Mouse (Mus musculus) spleen, adult 2 months (tissue): ENCODE measurements around the gene Rhox4a.
"Not testable (repeated sequence)": the region's sequence is repeated elsewhere in the genome, so short reads cannot be mapped to it uniquely, and the experiment has no call there.

Experiments used
- CTCF ChIP-seq: fragments of 200-500 bp; IDR thresholded peaks from 2 replicates; pipeline ENCODE4 v1.5.1; 2011; ENCODE audit warnings: mild to moderate bottlenecking, inconsistent platforms; ENCODE audit not compliant: insufficient read depth, insufficient read length, insufficient replicate concordance; ENCODE audit errors: extremely low read depth
- POLR2A ChIP-seq: fragments of 200-500 bp; IDR thresholded peaks from 2 replicates; pipeline ENCODE4 v1.6.1; 2011; ENCODE audit warnings: low read depth, low read length, inconsistent platforms

DNA sequence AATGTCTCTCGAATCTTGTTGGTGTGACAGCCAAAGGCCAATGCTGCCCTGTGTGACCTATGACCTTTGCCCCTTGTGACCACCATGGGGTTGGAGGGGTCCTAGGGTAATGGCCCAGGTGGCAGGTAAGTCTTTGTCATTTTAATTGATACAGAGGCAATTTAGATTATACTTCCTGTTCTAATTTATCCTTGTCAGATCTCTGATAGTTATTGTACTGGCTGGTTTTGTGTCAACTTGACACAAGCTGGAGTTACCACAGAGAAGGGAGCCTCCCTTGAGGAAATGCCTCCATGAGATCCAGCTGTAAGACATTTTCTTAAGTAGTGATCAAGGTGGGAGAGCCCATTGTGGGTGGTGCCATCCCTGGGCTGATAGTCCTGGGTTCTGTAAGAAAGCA lies 43.0 kb upstream of the Rhox4a start, which contains the start of gene Rhox1:
- TF ChIP-seq CTCF, POLR2A: not testable (repeated sequence)
